Mouse (Mus musculus): Measurements from ENCODE around the gene Slc6a1.

GRCm38 (mm10) chr6:114363740-114364139, 81.3 kb downstream of the Slc6a1 start:
- TF ChIP-seq ZNF384 (IDR thresholded peaks at IDR 0.05; ENCODE audit: low read depth, low read length) (no peak), JUND (conservative IDR thresholded peaks at IDR 0.05; ENCODE audit: low read depth, low read length) (no peak), CTCF (conservative IDR thresholded peaks at IDR 0.05 in 1 of 2, IDR thresholded peaks at IDR 0.05 in 1 of 2; ENCODE audit: low read depth in 2 of 2, low read length in 2 of 2) (no peak), TBP (conservative IDR thresholded peaks at IDR 0.05; ENCODE audit: low read depth, low read length) (no peak), CHD2 (IDR thresholded peaks at IDR 0.05; ENCODE audit: low read length) (no peak), ZC3H11A (IDR thresholded peaks at IDR 0.05; ENCODE audit: low read depth, low read length) (no peak), MAZ (IDR thresholded peaks at IDR 0.05; ENCODE audit: low read depth, low read length) (no peak), EP300 (IDR thresholded peaks at IDR 0.05; ENCODE audit: low read length) (no peak), POLR2A (IDR thresholded peaks at IDR 0.05; ENCODE audit: low read depth, low read length) (no peak), CHD1 (IDR thresholded peaks at IDR 0.05; ENCODE audit: low read depth, low read length) (no peak), MYC (IDR thresholded peaks at IDR 0.05; ENCODE audit: low read depth, low read length) (no peak), MEF2A (IDR thresholded peaks at IDR 0.05; ENCODE audit: borderline replicate concordance, low read depth, low read length) (no peak), POLR2AphosphoS2 (IDR thresholded peaks at IDR 0.05; ENCODE audit: low read depth, low read length) (no peak), UBTF (IDR thresholded peaks at IDR 0.05; ENCODE audit: low read depth, low read length) (no peak)
